Mouse (Mus musculus) ES-E14 (cell line): ENCODE data around the gene En2. TPM values are rescaled to one million over a fixed set of nuclear protein-coding genes. Genes with fewer than 3 reads are reported as not detected.
A peak's percentile ranks its signal among the peaks of the same experiment; 100 is the strongest.

Experiments
- DNase-seq: peaks from one replicate; pipeline ENCODE4 v3.0.0-alpha.2; 2013; ENCODE audit warnings: low read depth, low spot score
- H3K27ac ChIP-seq: 2 replicates; pipeline ENCODE4 v1.5.1; 2012; ENCODE audit warnings: low read depth, mild to moderate bottlenecking, low read length, moderate library complexity, mixed read lengths; ENCODE audit not compliant: poor library complexity, insufficient read depth, severe bottlenecking
- H3K36me3 ChIP-seq: 2 replicates; pipeline ENCODE4 v1.6.1; 2012; ENCODE audit warnings: mild to moderate bottlenecking, low read length, moderate library complexity, mixed read lengths; ENCODE audit not compliant: control insufficient read depth, poor library complexity, insufficient read depth, severe bottlenecking
- H3K4me1 ChIP-seq, 2 experiments: fragments of 150-350 bp in 1 of 2; sonication (generic) in 1 of 2; 2 replicates each; pipeline ENCODE4 v1.6.1; 2012; ENCODE audit warnings: low read length in 2 of 2, mild to moderate bottlenecking in 1 of 2, mixed read lengths in 1 of 2; ENCODE audit not compliant: control insufficient read depth in 2 of 2, insufficient read depth in 2 of 2, poor library complexity in 1 of 2
- H3K4me3 ChIP-seq, 2 experiments: fragments of 150-350 bp in 1 of 2; sonication (generic) in 1 of 2; 2 replicates each; pipeline ENCODE4 v1.5.1; 2012; ENCODE audit warnings: low read length in 2 of 2, low read depth in 1 of 2, mild to moderate bottlenecking in 1 of 2, mixed read lengths in 1 of 2; ENCODE audit not compliant: insufficient read depth in 1 of 2, poor library complexity in 1 of 2, severe bottlenecking in 1 of 2
- H3K9ac ChIP-seq: 2 replicates; pipeline ENCODE4 v1.6.1; 2012; ENCODE audit warnings: low read depth, mild to moderate bottlenecking, low read length, mixed read lengths; ENCODE audit not compliant: poor library complexity, insufficient read depth, severe bottlenecking
- H3K9me3 ChIP-seq: fragments of 150-350 bp; sonication (generic); 2 replicates; pipeline ENCODE4 v1.6.1; 2012; ENCODE audit warnings: low read depth, mild to moderate bottlenecking, low read length; ENCODE audit not compliant: control insufficient read depth, insufficient read depth
- CHD2 ChIP-seq: IDR thresholded peaks from 2 replicates; pipeline ENCODE4 v1.6.1; 2014; ENCODE audit warnings: mild to moderate bottlenecking, low read depth, low read length, inconsistent platforms
- HCFC1 ChIP-seq: IDR thresholded peaks from 2 replicates; pipeline ENCODE4 v1.6.1; 2012; ENCODE audit warnings: low read length, inconsistent platforms, borderline replicate concordance; ENCODE audit not compliant: insufficient read depth
- MAFK ChIP-seq: IDR thresholded peaks from 2 replicates; pipeline ENCODE4 v1.6.1; 2014; ENCODE audit warnings: mild to moderate bottlenecking, low read depth, low read length, inconsistent platforms; ENCODE audit not compliant: insufficient read depth
- ZC3H11A ChIP-seq: IDR thresholded peaks from 2 replicates; pipeline ENCODE4 v1.6.1; 2012; ENCODE audit warnings: low read depth, mild to moderate bottlenecking, inconsistent platforms, low read length, borderline replicate concordance
- ZNF384 ChIP-seq: IDR thresholded peaks from 2 replicates; pipeline ENCODE4 v1.6.1; 2012; ENCODE audit warnings: low read depth, low read length, inconsistent platforms
- in situ Hi-C, 2 experiments: fragments of 600-800 bp; cut with MboI; formaldehyde crosslinking; loops; one replicate each; pipeline ENCODE4 v1.15.1; 2025; ENCODE audit warnings: low sequenced_read_pairs in 2 of 2, inconsistent platforms in 1 of 2; ENCODE audit not compliant: unreplicated experiment in 2 of 2
- total RNA-seq: library from RNA; depleted of rRNA; stranded (reverse); fragments of 300-350 nt; gene quantifications from 2 replicates; pipeline ENCODE4 v1.2.3, GENCODE M21; 2012

Gene En2
- total RNA-seq, 1 experiment, result 3.2 TPM

- in situ Hi-C loops, result no loop called here
- Histone ChIP-seq H3K9me3 (no peaks in the 10 kb centered on the region), H3K4me3 (no peak overlapping the region), H3K4me1 (peaks cover 0 to 3% of the 10 kb centered on the region in 2 experiments; a peak in 2 of 4 replicates), H3K27ac (no peak overlapping the region), H3K9ac (no peak overlapping the region), H3K36me3 (no peaks in the 10 kb centered on the region)
- TF ChIP-seq ZC3H11A (no peak), MAFK (no peak), ZNF384 (no peak), HCFC1 (no peak), CHD2 (no peak)
- no peak for DNase-seq
Observed at GRCm38 (mm10) chr5:28119576-28119975, 45.9 kb upstream of the En2 start.

GRCm38 (mm10) chr5:28122491-28123454, 42.7 kb upstream of the En2 start:
- Histone ChIP-seq H3K36me3 (no peaks in the 10 kb centered on the region), H3K4me1 (peaks cover 0 to 5% of the 10 kb centered on the region in 2 experiments; a peak in 3 of 4 replicates), H3K9me3 (no peaks in the 10 kb centered on the region), H3K27ac (no peak overlapping the region), H3K4me3 (no peak overlapping the region), H3K9ac (no peak overlapping the region)
- peak; percentile 68 for DNase-seq
- TF ChIP-seq ZNF384 (no peak), ZC3H11A (peak; percentile 42; the same call in 1 of the 2 replicates)
- in situ Hi-C loops, result no loop called here

- in situ Hi-C loops, result no loop called here
- Histone ChIP-seq H3K9ac (no peak overlapping the region), H3K4me1 (peaks cover 0 to 5% of the 10 kb centered on the region in 2 experiments; a peak in 3 of 4 replicates), H3K27ac (no peak overlapping the region), H3K9me3 (no peaks in the 10 kb centered on the region), H3K4me3 (no peak overlapping the region), H3K36me3 (no peaks in the 10 kb centered on the region)
- TF ChIP-seq ZC3H11A, result no peak
- TF ChIP-seq MAFK, result no peak
- TF ChIP-seq ZNF384, result no peak
- no peak for TF ChIP-seq HCFC1
- no peak for TF ChIP-seq CHD2
- no peak for DNase-seq
Observed at GRCm38 (mm10) chr5:28123455-28123825, 42.1 kb upstream of the En2 start.

GRCm38 (mm10) chr5:28124321-28125230, 40.9 kb upstream of the En2 start:
- DNase-seq, result no peak
- H3K4me3 ChIP-seq, result peak overlapping the region in 1 of 2 experiments; percentile 53; a peak in 2 of 4 replicates
- TF ChIP-seq CHD2 (no peak), ZC3H11A (no peak), MAFK (no peak), ZNF384 (no peak), HCFC1 (no peak)
- H3K27ac ChIP-seq, result no peak overlapping the region; the same call in 1 of the 2 replicates
- in situ Hi-C loops, result no loop called here
- H3K4me1 ChIP-seq, result peaks cover 0 to 5% of the 10 kb centered on the region in 2 experiments; a peak in 3 of 4 replicates
- H3K9me3 ChIP-seq, result no peaks in the 10 kb centered on the region
- no peaks in the 10 kb centered on the region for H3K36me3 ChIP-seq
- no peak overlapping the region for H3K9ac ChIP-seq
